Mouse (Mus musculus) adrenal gland, adult (tissue): Measurements from ENCODE around the gene Lrtm1.

Source experiments
- DNase-seq, 2 experiments: peaks; one replicate each; pipeline ENCODE4 v3.0.0; 2022 to 2023; ENCODE audit warnings: low spot score in 1 of 2; ENCODE audit not compliant: inconsistent age in 2 of 2

The Lrtm1 gene

GRCm38 (mm10) chr14:29017883-29018282 lies at the start of gene Lrtm1:
TSS of gene Lrtm1 (plus strand) at chr14:29018208.
- peak in 1 of 2 experiments; percentile 65 for DNase-seq

- no peak for DNase-seq
Measured at GRCm38 (mm10) chr14:28969247-28969646, 48.8 kb upstream of the Lrtm1 start.

- DNase-seq = no peak
Measured at GRCm38 (mm10) chr14:28972620-28973019, 45.4 kb upstream of the Lrtm1 start.

- DNase-seq = no peak
Measured at GRCm38 (mm10) chr14:28979230-28979629, 38.8 kb upstream of the Lrtm1 start.

GRCm38 (mm10) chr14:28980482-28980881 lies 37.5 kb upstream of the Lrtm1 start:
- DNase-seq = no peak

GRCm38 (mm10) chr14:28984276-28984675 lies 33.7 kb upstream of the Lrtm1 start:
- DNase-seq = peak; percentile 84 to 90

- peak in 1 of 2 experiments; percentile 65 for DNase-seq
Measured at GRCm38 (mm10) chr14:28988211-28988900, 29.7 kb upstream of the Lrtm1 start.

GRCm38 (mm10) chr14:28996569-28996968 lies 21.4 kb upstream of the Lrtm1 start:
- no peak for DNase-seq

- DNase-seq = no peak
Measured at GRCm38 (mm10) chr14:29005228-29005840, 12.7 kb upstream of the Lrtm1 start.

GRCm38 (mm10) chr14:29009644-29010043 lies 8.4 kb upstream of the Lrtm1 start:
- DNase-seq = no peak

GRCm38 (mm10) chr14:29013161-29013560 lies 4.8 kb upstream of the Lrtm1 start:
- no peak for DNase-seq

- peak in 1 of 2 experiments; percentile 47 for DNase-seq
Measured at GRCm38 (mm10) chr14:29014680-29015079, 3.3 kb upstream of the Lrtm1 start.

- DNase-seq = peak in 1 of 2 experiments; percentile 20
Measured at GRCm38 (mm10) chr14:29015896-29016295, 2.1 kb upstream of the Lrtm1 start.

- DNase-seq = no peak
Measured at GRCm38 (mm10) chr14:29018316-29019000, 450 bp downstream of the Lrtm1 start.

- DNase-seq = no peak
Measured at GRCm38 (mm10) chr14:29021295-29021694, 3.3 kb downstream of the Lrtm1 start.

GRCm38 (mm10) chr14:29023246-29023645 lies 5.2 kb downstream of the Lrtm1 start:
- no peak for DNase-seq

- DNase-seq = no peak
Measured at GRCm38 (mm10) chr14:29025335-29025734, 7.3 kb downstream of the Lrtm1 start.

GRCm38 (mm10) chr14:29027276-29027675 lies 9.3 kb downstream of the Lrtm1 start:
- no peak for DNase-seq

- DNase-seq = no peak
Measured at GRCm38 (mm10) chr14:29028391-29029106, 10.5 kb downstream of the Lrtm1 start.

- no peak for DNase-seq
Measured at GRCm38 (mm10) chr14:29029107-29029469, 11.1 kb downstream of the Lrtm1 start.

GRCm38 (mm10) chr14:29029896-29030420 lies 11.9 kb downstream of the Lrtm1 start:
- DNase-seq = peak; percentile 77 to 79
